Mouse (Mus musculus) spleen, adult 2 months (tissue): ENCODE results near the gene Rora. TPM values are rescaled to one million over a fixed set of nuclear protein-coding genes. Genes with fewer than 3 reads are reported as not detected.

Experiments
- DNase-seq, 2 experiments: peaks; one replicate each; pipeline versions ENCODE4 v3.0.0 to v3.0.0-alpha.2; 2012 to 2021; ENCODE audit warnings: low spot score in 2 of 2, low read depth in 1 of 2
- H3K27ac ChIP-seq: fragments of 200-500 bp; 2 replicates; pipeline ENCODE4 v1.5.1; 2012; ENCODE audit warnings: low read length, inconsistent platforms; ENCODE audit not compliant: insufficient read depth
- H3K27me3 ChIP-seq: fragments of 200-500 bp; 2 replicates; pipeline ENCODE4 v1.6.1; 2012; ENCODE audit warnings: mild to moderate bottlenecking, moderate library complexity, low read length, inconsistent platforms; ENCODE audit not compliant: control insufficient read depth, insufficient read depth
- H3K36me3 ChIP-seq: fragments of 200-500 bp; 2 replicates; pipeline ENCODE4 v1.6.1; 2012; ENCODE audit warnings: mild to moderate bottlenecking, low read length, inconsistent platforms; ENCODE audit not compliant: control insufficient read depth, insufficient read depth
- H3K4me1 ChIP-seq: fragments of 200-500 bp; 2 replicates; pipeline ENCODE4 v1.6.1; 2011; ENCODE audit warnings: inconsistent platforms; ENCODE audit not compliant: control insufficient read depth, insufficient read depth, insufficient read length
- H3K4me3 ChIP-seq: fragments of 200-500 bp; 2 replicates; pipeline ENCODE4 v1.5.1; 2011; ENCODE audit warnings: mild to moderate bottlenecking, inconsistent platforms; ENCODE audit not compliant: insufficient read depth, insufficient read length; ENCODE audit errors: extremely low read depth
- CTCF ChIP-seq: fragments of 200-500 bp; IDR thresholded peaks from 2 replicates; pipeline ENCODE4 v1.5.1; 2011; ENCODE audit warnings: mild to moderate bottlenecking, inconsistent platforms; ENCODE audit not compliant: insufficient read depth, insufficient read length, insufficient replicate concordance; ENCODE audit errors: extremely low read depth
- POLR2A ChIP-seq: fragments of 200-500 bp; IDR thresholded peaks from 2 replicates; pipeline ENCODE4 v1.6.1; 2011; ENCODE audit warnings: low read depth, low read length, inconsistent platforms
- WGBS: fragments of 180-500 bp; shearing (Covaris S2); methylation state at CpG from one replicate; pipeline ENCODE4 v1.1.7; 2018; 5-methylcytosine and 5-hydroxymethylcytosine counted together
- polyA plus RNA-seq: library from polyadenylated mRNA; depleted of rRNA; stranded (reverse); fragments of >200 nt; gene quantifications from 2 replicates; pipeline ENCODE4 v1.2.3, GENCODE M21; 2012

Gene Rora
- polyA plus RNA-seq, 1 experiment: 1.7 TPM

GRCm38 (mm10) chr9:69246225-69246624 is 592.6 kb downstream of the Rora start:
- no peak for DNase-seq

GRCm38 (mm10) chr9:69249586-69249985 is 596.0 kb downstream of the Rora start:
- no peak for TF ChIP-seq POLR2A
- TF ChIP-seq CTCF: no peak
- no peak overlapping the region for H3K4me3 ChIP-seq
- H3K27me3 ChIP-seq: no peaks in the 10 kb centered on the region
- 98% methylated on average over 3 of the region's 3 CpGs for WGBS
- no peaks in the 10 kb centered on the region for H3K36me3 ChIP-seq
- DNase-seq: no peak
- no peak overlapping the region for H3K27ac ChIP-seq
- H3K4me1 ChIP-seq: no peaks in the 10 kb centered on the region

More at GRCm38 (mm10) chr9:69246225-69246624, 592.6 kb downstream of the Rora start:
- H3K4me3 ChIP-seq: no peak overlapping the region
- no peaks in the 10 kb centered on the region for H3K27me3 ChIP-seq
- no peaks in the 10 kb centered on the region for H3K36me3 ChIP-seq
- 90% methylated on average over 3 of the region's 3 CpGs for WGBS
- TF ChIP-seq CTCF (no peak), POLR2A (no peak)
- no peak overlapping the region for H3K27ac ChIP-seq
- no peaks in the 10 kb centered on the region for H3K4me1 ChIP-seq

- Histone ChIP-seq H3K36me3 (no peaks in the 10 kb centered on the region), H3K27ac (no peak overlapping the region), H3K27me3 (no peaks in the 10 kb centered on the region), H3K4me3 (no peak overlapping the region), H3K4me1 (no peaks in the 10 kb centered on the region)
- TF ChIP-seq POLR2A (no peak), CTCF (no peak)
- no peak for DNase-seq
- WGBS: 93% methylated on average over 8 of the region's 8 CpGs
Measured at GRCm38 (mm10) chr9:69250326-69250725, 596.7 kb downstream of the Rora start.

- no peak for DNase-seq
- Histone ChIP-seq H3K27me3 (no peaks in the 10 kb centered on the region), H3K4me3 (no peak overlapping the region), H3K36me3 (no peaks in the 10 kb centered on the region), H3K27ac (no peak overlapping the region), H3K4me1 (no peaks in the 10 kb centered on the region)
- 91% methylated on average over 5 of the region's 5 CpGs for WGBS
- TF ChIP-seq POLR2A (no peak), CTCF (no peak)
Measured at GRCm38 (mm10) chr9:69258506-69258905, 604.9 kb downstream of the Rora start.

- 71% methylated on average over 9 of the region's 9 CpGs for WGBS
- Histone ChIP-seq H3K36me3 (no peaks in the 10 kb centered on the region), H3K4me3 (no peak overlapping the region), H3K4me1 (no peaks in the 10 kb centered on the region), H3K27me3 (no peaks in the 10 kb centered on the region), H3K27ac (no peak overlapping the region)
- DNase-seq: no peak
- no peak for TF ChIP-seq CTCF
- TF ChIP-seq POLR2A: no peak
Measured at GRCm38 (mm10) chr9:69259382-69259781, 605.8 kb downstream of the Rora start.

GRCm38 (mm10) chr9:69265151-69265550 is 611.6 kb downstream of the Rora start:
- no peaks in the 10 kb centered on the region for H3K4me1 ChIP-seq
- H3K4me3 ChIP-seq: no peak overlapping the region
- H3K27me3 ChIP-seq: no peaks in the 10 kb centered on the region
- TF ChIP-seq CTCF (no peak), POLR2A (no peak)
- no peak for DNase-seq
- no peak overlapping the region for H3K27ac ChIP-seq
- 82% methylated on average over 7 of the region's 7 CpGs for WGBS
- H3K36me3 ChIP-seq: no peaks in the 10 kb centered on the region

GRCm38 (mm10) chr9:69270374-69270773 is 616.8 kb downstream of the Rora start:
- H3K27me3 ChIP-seq: no peaks in the 10 kb centered on the region
- TF ChIP-seq POLR2A: no peak
- 91% methylated on average over 8 of the region's 8 CpGs for WGBS
- H3K4me3 ChIP-seq: no peak overlapping the region
- no peaks in the 10 kb centered on the region for H3K36me3 ChIP-seq
- H3K27ac ChIP-seq: no peak overlapping the region
- DNase-seq: no peak
- no peaks in the 10 kb centered on the region for H3K4me1 ChIP-seq
